Mouse (Mus musculus) brain, adult 2 months (tissue): ENCODE measurements at regions not wholly inside any gene's neighbourhood (a gene's known extent, or its start where the extent isn't known, plus 50 kb on each side); places are given as distances from the start of the nearest gene placed in this dataset.

Experiments
- DNase-seq: peaks from one replicate; pipeline ENCODE4 v3.0.0; 2011; ENCODE audit warnings: low read depth, low spot score

- DNase-seq, result no peak
These were observed 70.7 kb upstream of the Arsj start for GRCm38 (mm10) chr3:126292830-126293229.

GRCm38 (mm10) chr3:126293645-126294044 lies 69.8 kb upstream of the Arsj start:
- no peak for DNase-seq

- DNase-seq, result no peak
These were observed 67.6 kb upstream of the Arsj start for GRCm38 (mm10) chr3:126295932-126296331.

GRCm38 (mm10) chr3:126299257-126299656 lies 64.2 kb upstream of the Arsj start:
- DNase-seq, result no peak

- DNase-seq, result no peak
These were observed 55.2 kb upstream of the Arsj start for GRCm38 (mm10) chr3:126308303-126308702.
